Mouse (Mus musculus) gastrocnemius, adult 2 months (tissue): ENCODE results near the gene Itk. TPM values are rescaled to one million over a fixed set of nuclear protein-coding genes. Genes with fewer than 3 reads are reported as not detected.

ENCODE experiments used
- DNase-seq: peaks from one replicate; pipeline ENCODE4 v3.0.0; 2022
- H3K27ac ChIP-seq: fragments of 200-600 bp; 2 replicates; pipeline ENCODE4 v1.8.1; 2022; ENCODE audit warnings: mild to moderate bottlenecking
- H3K4me3 ChIP-seq: fragments of 200-600 bp; 2 replicates; pipeline ENCODE4 v1.8.1; 2022; ENCODE audit warnings: mild to moderate bottlenecking, moderate library complexity
- CTCF ChIP-seq: fragments of 200-600 bp; IDR thresholded peaks from 2 replicates; pipeline ENCODE4 v1.8.1; 2022; ENCODE audit warnings: antibody characterized with exemption, mild to moderate bottlenecking, moderate library complexity
- intact Hi-C: fragments of 180-260 bp; cut with DNase I; formaldehyde crosslinking; loops from one replicate; pipeline ENCODE4 v1.15.1; 2025
- total RNA-seq, 2 experiments: library from RNA; stranded (reverse); gene quantifications; 2 replicates each; pipeline ENCODE4 v1.2.3; 2021

Itk gene
- total RNA-seq, 2 experiments from 2014 or later: not detected

- no peak for TF ChIP-seq CTCF
- H3K27ac ChIP-seq: no peak overlapping the region
- no peak for DNase-seq
- intact Hi-C loops: no loop called here
- H3K4me3 ChIP-seq: no peak overlapping the region
Observed at GRCm38 (mm10) chr11:46386556-46386955, 2.8 kb downstream of the Itk start.

- intact Hi-C loops: no loop called here
- TF ChIP-seq CTCF: no peak
- no peak overlapping the region for H3K27ac ChIP-seq
- no peak overlapping the region for H3K4me3 ChIP-seq
- no peak for DNase-seq
Observed at GRCm38 (mm10) chr11:46384925-46385324, 4.4 kb downstream of the Itk start.

DNA sequence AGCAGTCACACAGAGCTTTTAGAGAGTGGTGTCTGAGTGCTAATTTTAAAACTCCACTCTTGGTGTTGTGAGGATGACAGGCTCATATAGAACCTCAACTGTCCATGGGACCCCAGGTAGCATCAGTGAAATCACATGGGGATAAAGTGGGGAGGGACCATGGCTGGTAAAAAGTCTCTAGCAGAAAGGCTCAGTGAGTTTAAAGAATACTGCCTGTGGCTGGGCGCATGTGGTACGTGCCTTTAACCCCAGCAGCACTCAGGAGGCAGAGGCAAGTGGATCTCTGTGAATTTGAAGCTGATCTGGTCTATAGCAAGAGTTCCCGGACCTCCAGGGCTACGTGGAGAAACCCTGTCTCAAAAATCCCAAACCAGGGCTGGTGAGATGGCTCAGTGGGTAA is 6.8 kb downstream of the Itk start:
- intact Hi-C loops: no loop called here
- TF ChIP-seq CTCF: no peak
- no peak for DNase-seq
- H3K27ac ChIP-seq: no peak overlapping the region
- no peak overlapping the region for H3K4me3 ChIP-seq

GRCm38 (mm10) chr11:46380097-46380675 is 9.1 kb downstream of the Itk start:
- Histone ChIP-seq H3K27ac (no peak overlapping the region), H3K4me3 (no peak overlapping the region)
- TF ChIP-seq CTCF: no peak
- intact Hi-C loops: no loop called here
- DNase-seq: no peak

- no peak for TF ChIP-seq CTCF
- intact Hi-C loops: no loop called here
- DNase-seq: no peak
- Histone ChIP-seq H3K27ac (no peak overlapping the region), H3K4me3 (no peak overlapping the region)
Observed at GRCm38 (mm10) chr11:46377819-46378782, 11.2 kb downstream of the Itk start.

DNA sequence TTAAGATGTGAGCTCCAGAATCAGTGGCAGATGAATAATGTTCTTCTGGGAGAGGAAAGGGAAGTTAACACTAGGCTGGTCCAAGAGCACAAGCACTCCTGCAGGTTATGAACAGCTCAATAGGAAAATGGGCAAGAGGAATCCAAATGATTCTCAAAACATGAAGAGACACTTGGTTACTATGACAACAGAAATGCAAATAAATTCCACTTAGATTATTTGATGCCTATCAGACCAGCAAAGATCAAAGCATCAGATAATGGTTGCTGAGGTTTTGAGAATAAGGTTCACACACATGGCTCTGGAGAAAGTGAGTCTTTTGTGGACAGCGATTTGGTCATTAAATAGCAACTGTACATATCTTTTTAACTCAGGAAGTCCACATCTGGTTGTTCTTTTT is 12.0 kb downstream of the Itk start:
- no peak for TF ChIP-seq CTCF
- no peak for DNase-seq
- Histone ChIP-seq H3K27ac (no peak overlapping the region), H3K4me3 (no peak overlapping the region)
- intact Hi-C loops: no loop called here

GRCm38 (mm10) chr11:46375015-46375414 is 14.3 kb downstream of the Itk start:
- no peak for TF ChIP-seq CTCF
- Histone ChIP-seq H3K4me3 (no peak overlapping the region), H3K27ac (no peak overlapping the region)
- no peak for DNase-seq
- intact Hi-C loops: no loop called here

DNA sequence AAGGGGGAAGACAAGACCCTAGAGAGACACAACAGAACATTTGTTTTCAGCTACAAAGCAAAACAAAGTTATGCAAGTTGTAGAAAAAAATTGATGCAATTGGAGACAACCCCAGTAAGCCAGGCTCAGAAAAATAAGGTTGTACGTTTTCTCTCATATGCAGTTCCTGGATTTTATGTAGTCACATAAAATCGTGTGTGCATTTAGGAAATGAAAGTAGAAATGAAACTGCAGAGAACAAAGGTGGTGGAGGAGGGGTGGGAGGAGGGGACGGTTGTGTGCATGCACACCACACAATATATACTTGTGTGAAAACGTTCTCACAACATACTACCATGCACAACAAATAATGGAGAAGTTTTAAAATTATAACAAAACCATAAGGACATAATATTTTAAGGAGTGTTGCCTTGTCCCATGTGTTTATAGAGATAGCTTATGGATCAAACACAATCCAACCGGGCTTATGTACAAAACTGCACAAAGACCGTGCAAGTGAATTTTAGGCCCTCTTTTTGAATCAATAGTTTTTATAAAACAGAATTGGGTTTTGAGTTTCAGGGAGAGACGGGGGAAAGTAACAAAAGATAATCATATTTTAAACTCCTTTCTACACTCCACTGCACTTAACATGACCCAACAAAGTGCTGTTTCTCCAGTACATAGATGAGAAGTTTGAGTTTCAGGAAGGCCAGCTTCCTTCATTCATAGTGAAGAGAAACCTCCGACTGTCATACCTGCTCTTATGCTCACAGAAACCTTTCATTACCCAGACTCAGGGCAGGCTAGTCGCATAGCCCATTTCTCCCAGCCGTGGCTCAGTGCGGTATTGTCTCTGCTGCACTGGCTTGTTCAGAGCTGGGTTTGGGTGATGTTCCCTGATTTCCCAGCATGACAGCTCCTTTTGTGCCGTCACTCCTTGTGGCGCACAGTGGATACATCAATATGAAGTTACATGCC is 16.0 kb downstream of the Itk start:
- no peak for TF ChIP-seq CTCF
- Histone ChIP-seq H3K27ac (no peak overlapping the region), H3K4me3 (no peak overlapping the region)
- intact Hi-C loops: no loop called here
- no peak for DNase-seq

GRCm38 (mm10) chr11:46372331-46372953 is 16.9 kb downstream of the Itk start:
- no peak overlapping the region for H3K27ac ChIP-seq
- no peak for DNase-seq
- intact Hi-C loops: no loop called here
- no peak overlapping the region for H3K4me3 ChIP-seq
- TF ChIP-seq CTCF: no peak

DNA sequence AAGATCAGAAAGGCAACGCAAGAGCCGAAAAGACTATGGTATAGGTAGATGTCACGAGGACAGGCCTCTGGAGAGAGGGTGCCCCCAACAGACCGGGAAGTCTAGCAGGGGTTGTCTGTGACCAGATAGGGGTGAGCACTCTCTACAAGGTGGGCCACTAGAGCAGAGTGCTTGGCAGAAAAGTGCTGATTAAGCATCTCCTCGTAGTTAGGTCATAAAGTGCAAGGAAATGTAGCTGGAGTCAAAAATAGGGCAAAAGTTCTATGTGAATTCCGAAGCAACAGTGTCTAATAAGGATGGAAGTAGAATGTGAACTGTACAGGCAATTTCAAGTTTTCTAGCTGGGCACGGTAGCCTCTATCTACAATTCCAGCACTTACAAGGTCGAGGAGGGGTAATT is 18.1 kb downstream of the Itk start:
- no peak for TF ChIP-seq CTCF
- intact Hi-C loops: no loop called here
- Histone ChIP-seq H3K4me3 (no peak overlapping the region), H3K27ac (no peak overlapping the region)
- DNase-seq: no peak

DNA sequence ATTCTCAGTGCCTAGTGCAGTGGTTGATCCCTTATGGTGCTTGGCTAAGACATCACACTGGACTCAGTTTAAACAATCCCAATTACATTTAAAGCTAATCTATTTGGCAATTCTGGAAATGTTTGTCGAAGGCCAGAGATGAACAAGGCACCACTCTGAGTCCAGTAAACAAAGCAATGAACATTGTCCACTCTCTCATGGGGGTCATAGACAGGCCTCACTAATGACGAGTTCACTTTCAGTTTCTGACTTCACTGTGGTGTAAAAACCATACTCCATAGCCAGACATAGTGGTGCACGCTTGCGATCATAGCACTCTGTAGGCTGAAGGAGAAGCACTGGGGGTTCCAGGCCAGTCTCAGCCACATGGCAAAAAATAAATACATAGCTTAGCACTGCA is 18.9 kb downstream of the Itk start:
- DNase-seq: no peak
- Histone ChIP-seq H3K4me3 (no peak overlapping the region), H3K27ac (no peak overlapping the region)
- no peak for TF ChIP-seq CTCF
- intact Hi-C loops: no loop called here

- no peak for DNase-seq
- H3K27ac ChIP-seq: no peak overlapping the region
- intact Hi-C loops: no loop called here
- TF ChIP-seq CTCF: no peak
- H3K4me3 ChIP-seq: no peak overlapping the region
Observed at GRCm38 (mm10) chr11:46366357-46366756, 23.0 kb downstream of the Itk start.
